Comparison of ENCODE assay signal across 9 mouse cellular contexts in genomic region chr6:31883726-31884125, GRCm38 (mm10).
DNase-seq lines count a peak whose midpoint lies in the region; TF ChIP-seq lines count a peak whose summit lies in the region.
"Had no signal": no experiment of that assay in that cellular context is flagged by ENCODE, and none has a peak within 500 bp of the region (broad histone marks: within the 10 kb centered on the region; RNA-seq: fewer than 3 reads in every experiment).

No protein-coding gene starts in this region.

- no peaks in the 10 kb centered on the region for H3K36me3 ChIP-seq in thymus, adult 2 months (ENCODE audit: control insufficient read depth, insufficient read depth, low read length)

- 2% methylated on average over 2 of the region's 2 CpGs for WGBS in thymus, adult 2 months

- no peaks in the 10 kb centered on the region for H3K4me1 ChIP-seq in thymus, adult 2 months (replicated peaks; ENCODE audit: control insufficient read depth, insufficient read depth, low read length)

- H3K27ac ChIP-seq in thymus, adult 2 months (ENCODE audit: control insufficient read depth, insufficient read depth, low read length) = no peak overlapping the region

- no peak for TF ChIP-seq CTCF in thymus, adult 2 months (IDR thresholded peaks at IDR 0.05; ENCODE audit: borderline replicate concordance, control insufficient read depth, extremely low read depth, insufficient read depth, low read length, poor library complexity)

- H3K4me3 ChIP-seq in thymus, adult 2 months (ENCODE audit: control insufficient read depth, insufficient read depth, low read length) = no peak overlapping the region
- H3K4me3 ChIP-seq: erythroblast, embryonic 14.5 days had no signal

- intact Hi-C loops in gastrocnemius, postnatal 36 days (cut with DNase I) = no loop called here

- no peaks in the 10 kb centered on the region for H3K27me3 ChIP-seq in thymus, adult 2 months (ENCODE audit: control insufficient read depth, insufficient read depth, low read length)

- DNase-seq in gastrocnemius, postnatal 10 days = peak; percentile 44
- no peak for DNase-seq in gastrocnemius, postnatal 36 days
- peak; percentile 42 for DNase-seq in thymus, postnatal 4 days
- DNase-seq in thymus, adult 2 months = no peak
- DNase-seq in induced T-regulatory cell, adult 2 months (ENCODE audit: low read depth) = peak; percentile 19
- peak; percentile 19 for DNase-seq in testis, postnatal 14 days (ENCODE audit: low spot score)
- DNase-seq in cerebellum, adult 11-12 months = no peak
- DNase-seq in gastrocnemius, adult 8-10 months (ENCODE audit: low spot score in 2 of 2) = no peak

- no peak for TF ChIP-seq POLR2A in thymus, adult 2 months (IDR thresholded peaks at IDR 0.05; ENCODE audit: control insufficient read depth, extremely low read depth, insufficient read depth, low read length, poor library complexity)

Comparison
In these comparisons a context has a peak if more than half of its experiments do, and no peak if none do; other contexts are left out.
1. DNase-seq: peak in gastrocnemius, postnatal 10 days (single experiment), thymus, postnatal 4 days (single experiment), induced T-regulatory cell, adult 2 months (single experiment) and testis, postnatal 14 days (single experiment); none in gastrocnemius, postnatal 36 days (0 of 2), thymus, adult 2 months (single experiment), cerebellum, adult 11-12 months (single experiment) and gastrocnemius, adult 8-10 months (0 of 2).